Mouse (Mus musculus) kidney, postnatal 0 days (tissue): ENCODE measurements around the gene Lmo2. TPM values are rescaled to one million over a fixed set of nuclear protein-coding genes. Genes with fewer than 3 reads are reported as not detected.

Experiments used
- ATAC-seq: fragments of 200-750 bp; cut with Nextera tagmentation; replicated peaks from 2 replicates; pipeline ENCODE4 v1.8.0; 2017; ENCODE audit warnings: low read depth, moderate number of reproducible peaks, moderate TSS enrichment, moderate library complexity; ENCODE audit not compliant: low FRiP score
- DNase-seq: peaks from one replicate; pipeline ENCODE4 v3.0.0-alpha.2; 2016; ENCODE audit warnings: low spot score
- H3K27ac ChIP-seq: fragments of 300-500 bp; sonication (generic); 2 replicates; pipeline ENCODE4 v1.5.1; 2014; ENCODE audit warnings: mild to moderate bottlenecking
- H3K27me3 ChIP-seq: fragments of 300-500 bp; sonication (generic); 2 replicates; pipeline ENCODE4 v1.6.1; 2014; ENCODE audit warnings: low read length, mixed read lengths; ENCODE audit not compliant: insufficient read depth
- H3K36me3 ChIP-seq: fragments of 300-500 bp; sonication (generic); 2 replicates; pipeline ENCODE4 v1.6.1; 2014; ENCODE audit warnings: low read length, mixed read lengths; ENCODE audit not compliant: insufficient read depth
- H3K4me1 ChIP-seq: fragments of 300-500 bp; sonication (generic); replicated peaks from 2 replicates; pipeline ENCODE4 v1.6.1; 2014; ENCODE audit warnings: antibody characterized with exemption, low read length, mixed read lengths; ENCODE audit not compliant: insufficient read depth
- H3K4me2 ChIP-seq: fragments of 300-500 bp; sonication (generic); 2 replicates; pipeline ENCODE4 v1.6.1; 2014; ENCODE audit warnings: mild to moderate bottlenecking, low read length, moderate library complexity, mixed read lengths
- H3K4me3 ChIP-seq: fragments of 300-500 bp; sonication (generic); replicated peaks from 2 replicates; pipeline ENCODE4 v1.5.1; 2014; ENCODE audit warnings: low read depth, low read length
- H3K9ac ChIP-seq: fragments of 300-500 bp; sonication (generic); 2 replicates; pipeline ENCODE4 v1.6.1; 2014; ENCODE audit warnings: low read depth, low read length
- H3K9me3 ChIP-seq: fragments of 300-500 bp; sonication (generic); replicated peaks from 2 replicates; pipeline ENCODE4 v1.6.1; 2016; ENCODE audit warnings: low read length, inconsistent platforms, mixed read lengths
- CTCF ChIP-seq: IDR thresholded peaks from 2 replicates; pipeline ENCODE4 v1.5.1; 2016; ENCODE audit warnings: antibody characterized with exemption, low read depth, mild to moderate bottlenecking, moderate library complexity
- WGBS: fragments of 180-500 bp; shearing (Covaris S2); extraction: QIAGEN DNeasy Blood & Tissue Kit; methylation state at CpG from one replicate; pipeline ENCODE4 v1.1.7; 2014; 5-methylcytosine and 5-hydroxymethylcytosine counted together
- polyA plus RNA-seq: library from polyadenylated mRNA; unstranded; fragments of >200 nt; fragmentation: Nextera tagmentation; extraction: Ambion mirVana; gene quantifications from 2 replicates; pipeline ENCODE4 v1.2.1, GENCODE M21; 2015

Lmo2 gene
- polyA plus RNA-seq, 1 experiment from 2014 or later = 43.7 TPM

DNA sequence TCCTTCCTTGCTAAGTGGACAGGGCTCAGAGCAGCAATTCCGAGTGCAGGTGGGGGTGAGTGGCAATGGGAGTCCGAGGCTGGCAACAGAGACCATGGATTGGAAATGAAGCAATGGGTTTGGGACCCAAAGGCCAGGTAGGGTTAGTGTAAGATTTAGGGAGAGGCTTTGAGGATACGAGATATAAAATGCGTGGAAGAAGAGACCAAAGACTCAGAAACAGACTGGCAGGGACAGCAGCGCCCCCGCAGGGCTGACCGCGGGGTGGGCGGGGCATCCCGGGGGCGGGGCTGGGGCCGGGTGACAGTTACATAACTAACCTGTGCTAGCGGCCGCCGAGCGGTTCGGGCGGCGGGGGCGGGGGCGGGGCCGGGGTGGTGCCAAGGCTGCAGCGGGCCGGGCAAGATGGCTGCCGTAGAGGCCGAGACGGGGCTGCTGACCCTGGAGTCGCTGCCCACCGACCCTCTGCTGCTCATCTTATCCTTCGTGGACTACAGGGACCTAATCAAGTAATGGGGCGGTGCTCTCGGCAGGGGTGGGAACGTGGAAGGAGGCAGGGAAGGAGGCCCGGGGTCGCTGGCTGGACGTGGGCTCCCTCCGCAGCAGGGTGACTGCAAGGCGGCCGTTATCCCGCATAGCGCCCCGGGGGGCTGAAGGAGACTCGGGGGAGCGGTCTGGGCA, 69.8 kb downstream of the Lmo2 start, which contains the start of gene Fbxo3:
TSS of gene Fbxo3 (plus strand) at position 264 of the 681 bp plus-strand sequence.
- Histone ChIP-seq H3K27me3 (no peaks in the 10 kb centered on the region), H3K4me1 (peaks cover 13% of the 10 kb centered on the region; the same call in 1 of the 2 replicates), H3K4me3 (peak within 1 kb of the TSS; percentile 98), H3K4me2 (peak within 1 kb of the TSS; percentile 84), H3K27ac (peak within 1 kb of the TSS; percentile 75), H3K9ac (peak within 1 kb of the TSS; percentile 93), H3K36me3 (0 out of 2 replicates have a peak, but pooled peaks cover 6% of the 10 kb centered on the region), H3K9me3 (no peaks in the 10 kb centered on the region)
- peak; percentile 94 for ATAC-seq
- WGBS = under 1% methylated on average over 33 of the region's 44 CpGs
- DNase-seq = peak; percentile 85
- TF ChIP-seq CTCF = peak; percentile 36; the same call in 1 of the 2 replicates

DNA sequence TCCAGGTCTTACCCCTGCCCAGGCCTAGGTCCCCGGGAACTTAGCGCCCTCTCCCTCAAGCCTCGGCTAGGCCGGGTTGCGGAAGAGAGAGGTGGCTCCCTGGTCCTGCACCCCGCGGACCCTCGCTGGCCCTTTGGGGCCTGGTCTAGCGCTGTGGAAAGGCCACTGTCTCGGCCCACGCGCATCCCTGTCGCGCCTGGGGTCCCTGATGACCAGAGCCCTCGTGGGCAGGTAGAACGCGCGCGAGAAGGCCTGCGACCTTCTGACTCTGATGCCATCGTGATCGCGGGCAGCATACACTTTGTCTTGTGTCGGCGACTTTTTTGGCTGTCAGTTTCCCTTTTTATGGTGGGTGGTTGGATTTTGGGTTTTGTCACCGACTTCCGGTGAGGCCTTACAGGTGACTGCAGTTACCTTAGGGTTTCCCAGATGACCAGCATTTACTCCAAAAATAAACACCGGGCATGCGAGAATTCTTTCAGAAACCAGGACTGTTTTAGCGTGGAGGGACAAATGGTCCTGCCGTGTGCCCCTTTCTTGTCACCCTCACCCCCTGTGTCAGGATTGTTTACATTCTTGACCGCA, 70.4 kb downstream of the Lmo2 start, which contains the start of gene 4931422A03Rik:
TSS of gene 4931422A03Rik (minus strand) at position 223 of the 585 bp plus-strand sequence.
- Histone ChIP-seq H3K36me3 (0 out of 2 replicates have a peak, but pooled peaks cover 6% of the 10 kb centered on the region), H3K9ac (peak within 1 kb of the TSS; percentile 93), H3K4me1 (peaks cover 13% of the 10 kb centered on the region; the same call in 1 of the 2 replicates), H3K9me3 (no peaks in the 10 kb centered on the region), H3K27me3 (no peaks in the 10 kb centered on the region), H3K4me3 (peak within 1 kb of the TSS; percentile 98), H3K27ac (peak within 1 kb of the TSS; percentile 75), H3K4me2 (peak within 1 kb of the TSS; percentile 84)
- DNase-seq = peak; percentile 26
- TF ChIP-seq CTCF = 0 out of 2 replicates have a peak, but pooled peaks have one; percentile 3
- under 1% methylated on average over 32 of the region's 32 CpGs for WGBS
- peak; percentile 69 for ATAC-seq

DNA sequence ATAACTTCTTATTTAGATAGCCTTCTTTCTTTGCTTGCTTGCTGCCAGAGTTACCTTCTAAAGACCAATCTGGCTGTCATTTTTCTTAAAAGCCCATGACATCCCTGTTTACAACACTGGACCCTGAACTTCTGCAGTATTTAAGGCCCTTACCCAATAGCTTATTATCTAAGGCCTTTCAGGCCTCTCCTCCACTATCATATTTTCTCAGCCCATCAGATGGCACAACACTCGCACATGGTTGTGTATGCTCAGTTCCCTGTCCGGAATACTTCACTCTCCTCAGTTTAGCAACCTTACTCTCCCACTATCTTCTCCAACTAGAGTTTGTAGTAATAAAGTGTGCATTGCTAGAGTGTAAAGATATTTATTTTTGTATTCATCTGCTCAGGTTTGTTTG, 71.3 kb downstream of the Lmo2 start:
- DNase-seq (no peak), ATAC-seq (no peak)
- Histone ChIP-seq H3K27me3 (no peaks in the 10 kb centered on the region), H3K4me1 (peaks cover 13% of the 10 kb centered on the region; the same call in 1 of the 2 replicates), H3K9me3 (no peaks in the 10 kb centered on the region), H3K4me2 (peak overlapping the region; percentile 84), H3K27ac (no peak overlapping the region), H3K36me3 (0 out of 2 replicates have a peak, but pooled peaks cover 6% of the 10 kb centered on the region), H3K4me3 (no peak overlapping the region), H3K9ac (no peak overlapping the region)
- TF ChIP-seq CTCF = no peak
- WGBS = 64% methylated on average over 2 of the region's 2 CpGs

DNA sequence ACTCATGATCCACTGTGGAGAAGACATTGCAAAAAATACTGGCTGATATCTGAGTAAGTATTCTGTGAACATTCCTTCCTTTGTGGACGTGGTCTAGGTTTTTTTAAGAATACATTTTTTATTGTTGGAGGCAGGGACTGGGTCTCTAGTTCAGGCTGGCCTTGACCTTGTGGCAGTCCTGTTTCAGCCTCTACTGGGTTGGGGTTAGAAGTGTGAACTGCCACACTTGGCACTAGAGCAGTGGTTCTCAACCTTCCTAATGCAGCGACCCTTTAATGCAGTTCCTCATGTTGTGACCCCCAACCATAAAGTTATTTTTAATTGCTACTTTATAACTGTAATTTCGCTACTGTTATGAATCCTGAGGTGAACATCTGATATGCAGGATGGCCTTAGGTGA, 72.6 kb downstream of the Lmo2 start:
- Histone ChIP-seq H3K4me1 (peaks cover 13% of the 10 kb centered on the region; the same call in 1 of the 2 replicates), H3K27ac (no peak overlapping the region), H3K27me3 (no peaks in the 10 kb centered on the region), H3K9me3 (no peaks in the 10 kb centered on the region), H3K36me3 (0 out of 2 replicates have a peak, but pooled peaks cover 8% of the 10 kb centered on the region), H3K9ac (no peak overlapping the region), H3K4me2 (no peak overlapping the region), H3K4me3 (no peak overlapping the region)
- no peak for ATAC-seq
- whole genome bisulfite sequencing = 65% methylated on average over 3 of the region's 3 CpGs
- no peak for DNase-seq
- no peak for TF ChIP-seq CTCF

Other genes with a start within 250 kb of the Lmo2 start
- 13.2 and 14.4 TPM in 2 replicates for gene Nat10, start 196.7 kb upstream of the Lmo2 start, polyA plus RNA-seq
- gene Caprin1, start 160.3 kb upstream of the Lmo2 start, polyA plus RNA-seq = 206 and 215 TPM in 2 replicates
- 49.0 and 51.5 TPM in 2 replicates for gene Fbxo3, start 69.7 kb downstream of the Lmo2 start, polyA plus RNA-seq
- 1.3 and 1.4 TPM in 2 replicates for gene 4931422A03Rik, start 70.4 kb downstream of the Lmo2 start, polyA plus RNA-seq
- not detected in 2 replicates for gene Gm10912, start 107.8 kb downstream of the Lmo2 start, polyA plus RNA-seq
- not detected in 2 replicates for gene Gm10799, start 110.6 kb downstream of the Lmo2 start, polyA plus RNA-seq
- 10.7 and 11.6 TPM in 2 replicates for gene Cd59b, start 111.9 kb downstream of the Lmo2 start, polyA plus RNA-seq
- 67.0 and 70.8 TPM in 2 replicates for gene Cd59a, start 137.8 kb downstream of the Lmo2 start, polyA plus RNA-seq
- gene A930018P22Rik, start 164.8 kb downstream of the Lmo2 start, polyA plus RNA-seq = 0.17 and 0.29 TPM in 2 replicates